Mouse (Mus musculus): ENCODE measurements at regions not wholly inside any gene's neighbourhood (a gene's known extent, or its start where the extent isn't known, plus 50 kb on each side); places are given as distances from the start of the nearest gene placed in this dataset.
"Not testable (repeated sequence)": the region's sequence is repeated elsewhere in the genome, so short reads cannot be mapped to it uniquely, and the experiment has no call there.

DNA sequence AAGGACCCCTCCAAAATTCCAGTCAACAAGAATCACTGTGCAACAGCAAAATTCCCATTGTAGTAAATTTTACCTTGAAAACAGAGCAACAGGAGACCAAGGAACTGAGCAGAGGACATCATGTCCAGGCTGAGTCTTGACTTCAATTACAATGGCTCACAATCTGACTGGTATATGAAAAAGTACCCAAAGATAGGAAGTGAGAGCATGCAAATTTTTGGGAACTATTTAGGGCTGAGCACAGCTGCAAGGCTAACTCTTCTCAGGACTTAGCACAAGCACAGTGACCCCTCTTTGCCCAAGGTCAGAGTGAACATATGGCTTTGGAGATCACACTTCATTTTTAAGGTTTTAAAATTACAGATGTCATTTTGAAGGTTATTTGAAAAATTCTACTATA lies 1096.7 kb upstream of the Tacstd2 start:
- DNase-seq (ENCODE audit: low spot score), result not testable (repeated sequence)

DNA sequence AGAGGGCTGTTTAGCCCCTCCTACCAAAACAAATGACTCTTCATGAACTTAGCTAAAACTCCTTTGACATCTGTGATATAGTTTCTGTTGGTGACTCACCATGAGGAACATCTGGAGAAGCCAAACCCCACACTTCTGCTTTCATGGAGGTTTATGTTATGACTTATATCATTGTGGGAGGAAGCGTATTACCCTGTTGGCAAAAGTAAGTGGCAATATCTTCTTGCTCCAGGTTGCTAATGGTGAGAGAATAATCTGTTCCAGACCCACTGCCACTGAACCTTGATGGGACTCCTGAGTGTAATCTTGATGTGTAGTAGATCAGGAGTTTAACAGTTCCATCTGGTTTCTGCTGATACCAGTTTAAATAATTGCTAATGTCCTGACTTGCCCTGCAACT lies 1096.2 kb upstream of the Tacstd2 start:
- no peak for DNase-seq (ENCODE audit: low spot score)

DNA sequence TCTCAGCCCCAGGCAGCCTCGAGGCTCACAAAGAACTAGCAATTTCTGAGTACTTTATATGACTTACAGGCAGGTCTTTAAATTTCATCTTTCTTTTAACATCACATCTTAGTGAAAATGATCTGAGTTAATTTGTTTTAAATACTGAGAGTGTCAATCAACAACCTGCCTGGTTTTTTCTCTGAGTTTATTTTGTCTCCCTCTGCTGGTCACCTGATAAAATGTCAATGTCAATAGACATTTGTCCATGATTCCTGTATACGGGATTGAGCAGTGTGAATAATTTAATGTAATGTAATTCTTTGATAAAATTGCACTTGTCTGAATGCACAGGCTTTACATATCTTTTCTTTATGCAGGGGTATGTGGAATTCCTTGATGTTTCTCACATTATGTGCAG lies 1070.4 kb upstream of the Tacstd2 start:
- no peak for DNase-seq (ENCODE audit: low spot score)

Measured in urinary bladder, adult 2 months (tissue).